Mouse (Mus musculus): ENCODE results near the gene Pacrg. TPM values are rescaled to one million over a fixed set of nuclear protein-coding genes. Genes with fewer than 3 reads are reported as not detected.

Gene Pacrg
- polyA plus RNA-seq, 1 experiment from 2014 or later: 2.1 TPM

GRCm38 (mm10) chr17:10374316-10374715, 465.8 kb downstream of the Pacrg start:
- H3K4me2 ChIP-seq: no peak overlapping the region
- no peak overlapping the region for H3K27ac ChIP-seq
- no peak for ATAC-seq (ENCODE audit: insufficient number of reproducible peaks, insufficient read depth, low FRiP score, low TSS enrichment, low read depth)
- 40% methylated on average over 7 of the region's 7 CpGs for WGBS
- H3K4me3 ChIP-seq: no peak overlapping the region
- peaks cover 21% of the 10 kb centered on the region for H3K4me1 ChIP-seq
- H3K9me3 ChIP-seq: no peaks in the 10 kb centered on the region
- no peaks in the 10 kb centered on the region for H3K36me3 ChIP-seq
- no peaks in the 10 kb centered on the region for H3K27me3 ChIP-seq
- no peak overlapping the region for H3K9ac ChIP-seq

GRCm38 (mm10) chr17:10373727-10374126, 466.4 kb downstream of the Pacrg start:
- H3K4me3 ChIP-seq: no peak overlapping the region
- 38% methylated on average over 3 of the region's 3 CpGs for WGBS
- ATAC-seq (ENCODE audit: insufficient number of reproducible peaks, insufficient read depth, low FRiP score, low TSS enrichment, low read depth): no peak
- H3K36me3 ChIP-seq: no peaks in the 10 kb centered on the region
- H3K9me3 ChIP-seq: no peaks in the 10 kb centered on the region
- no peak overlapping the region for H3K27ac ChIP-seq
- peaks cover 21% of the 10 kb centered on the region for H3K4me1 ChIP-seq
- no peak overlapping the region for H3K9ac ChIP-seq
- no peak overlapping the region for H3K4me2 ChIP-seq
- no peaks in the 10 kb centered on the region for H3K27me3 ChIP-seq

- no peaks in the 10 kb centered on the region for H3K27me3 ChIP-seq
- H3K4me3 ChIP-seq: no peak overlapping the region
- WGBS: 48% methylated on average over 18 of the region's 18 CpGs
- H3K4me1 ChIP-seq: peaks cover 32% of the 10 kb centered on the region
- no peaks in the 10 kb centered on the region for H3K36me3 ChIP-seq
- no peak for ATAC-seq (ENCODE audit: insufficient number of reproducible peaks, insufficient read depth, low FRiP score, low TSS enrichment, low read depth)
- no peak overlapping the region for H3K27ac ChIP-seq
- no peak overlapping the region for H3K9ac ChIP-seq
- no peak overlapping the region for H3K4me2 ChIP-seq
- H3K9me3 ChIP-seq: no peaks in the 10 kb centered on the region
These were observed 467.9 kb downstream of the Pacrg start for GRCm38 (mm10) chr17:10372001-10372785.

- no peak for ATAC-seq (ENCODE audit: insufficient number of reproducible peaks, insufficient read depth, low FRiP score, low TSS enrichment, low read depth)
- Histone ChIP-seq H3K27ac (no peak overlapping the region), H3K4me2 (no peak overlapping the region), H3K4me1 (peaks cover 32% of the 10 kb centered on the region), H3K27me3 (no peaks in the 10 kb centered on the region), H3K36me3 (no peaks in the 10 kb centered on the region), H3K9ac (no peak overlapping the region), H3K4me3 (no peak overlapping the region), H3K9me3 (no peaks in the 10 kb centered on the region)
- 50% methylated on average over 8 of the region's 8 CpGs for WGBS
These were observed 468.6 kb downstream of the Pacrg start for GRCm38 (mm10) chr17:10371472-10371871.

GRCm38 (mm10) chr17:10370660-10371130, 469.4 kb downstream of the Pacrg start:
- Histone ChIP-seq H3K27me3 (no peaks in the 10 kb centered on the region), H3K9me3 (no peaks in the 10 kb centered on the region), H3K4me1 (peaks cover 32% of the 10 kb centered on the region), H3K4me3 (no peak overlapping the region), H3K27ac (no peak overlapping the region), H3K36me3 (no peaks in the 10 kb centered on the region), H3K4me2 (no peak overlapping the region), H3K9ac (no peak overlapping the region)
- no peak for ATAC-seq (ENCODE audit: insufficient number of reproducible peaks, insufficient read depth, low FRiP score, low TSS enrichment, low read depth)
- 57% methylated on average over 8 of the region's 8 CpGs for WGBS

GRCm38 (mm10) chr17:10369961-10370659, 470.0 kb downstream of the Pacrg start:
- WGBS: 83% methylated on average over 13 of the region's 13 CpGs
- Histone ChIP-seq H3K27ac (no peak overlapping the region), H3K4me1 (peaks cover 32% of the 10 kb centered on the region)

GRCm38 (mm10) chr17:10367044-10367443, 473.1 kb downstream of the Pacrg start:
- Histone ChIP-seq H3K9me3 (no peaks in the 10 kb centered on the region), H3K4me1 (peaks cover 17% of the 10 kb centered on the region; the same call in 1 of the 2 replicates), H3K27me3 (no peaks in the 10 kb centered on the region), H3K4me2 (no peak overlapping the region), H3K4me3 (no peak overlapping the region), H3K27ac (no peak overlapping the region), H3K36me3 (no peaks in the 10 kb centered on the region), H3K9ac (no peak overlapping the region)
- peak; percentile 64; the same call in 1 of the 2 replicates for ATAC-seq (ENCODE audit: insufficient number of reproducible peaks, insufficient read depth, low FRiP score, low TSS enrichment, low read depth)
- WGBS: 64% methylated on average over 5 of the region's 5 CpGs

More at GRCm38 (mm10) chr17:10369961-10370659, 470.0 kb downstream of the Pacrg start:
- no peak overlapping the region for H3K4me2 ChIP-seq
- no peak overlapping the region for H3K4me3 ChIP-seq
- no peak for ATAC-seq (ENCODE audit: insufficient number of reproducible peaks, insufficient read depth, low FRiP score, low TSS enrichment, low read depth)
- no peak overlapping the region for H3K9ac ChIP-seq
- H3K36me3 ChIP-seq: no peaks in the 10 kb centered on the region
- H3K9me3 ChIP-seq: no peaks in the 10 kb centered on the region
- H3K27me3 ChIP-seq: no peaks in the 10 kb centered on the region

- 87% methylated on average over 4 of the region's 4 CpGs for WGBS
- no peak overlapping the region for H3K27ac ChIP-seq
These were observed 473.5 kb downstream of the Pacrg start for GRCm38 (mm10) chr17:10366577-10366976.

GRCm38 (mm10) chr17:10365501-10366482, 474.3 kb downstream of the Pacrg start:
- WGBS: 62% methylated on average over 13 of the region's 13 CpGs
- no peak overlapping the region for H3K4me2 ChIP-seq
- no peak for ATAC-seq (ENCODE audit: insufficient number of reproducible peaks, insufficient read depth, low FRiP score, low TSS enrichment, low read depth)

More at GRCm38 (mm10) chr17:10366577-10366976, 473.5 kb downstream of the Pacrg start:
- Histone ChIP-seq H3K36me3 (no peaks in the 10 kb centered on the region), H3K27me3 (no peaks in the 10 kb centered on the region), H3K4me2 (no peak overlapping the region), H3K4me1 (peaks cover 17% of the 10 kb centered on the region; the same call in 1 of the 2 replicates), H3K4me3 (no peak overlapping the region), H3K9ac (no peak overlapping the region), H3K9me3 (no peaks in the 10 kb centered on the region)
- no peak for ATAC-seq (ENCODE audit: insufficient number of reproducible peaks, insufficient read depth, low FRiP score, low TSS enrichment, low read depth)

GRCm38 (mm10) chr17:10363151-10363550, 477.0 kb downstream of the Pacrg start:
- WGBS: 82% methylated on average over 3 of the region's 3 CpGs
- H3K4me3 ChIP-seq: no peak overlapping the region
- no peaks in the 10 kb centered on the region for H3K36me3 ChIP-seq
- no peak for ATAC-seq (ENCODE audit: insufficient number of reproducible peaks, insufficient read depth, low FRiP score, low TSS enrichment, low read depth)
- H3K4me2 ChIP-seq: no peak overlapping the region
- 0 out of 2 replicates have a peak, but pooled peaks cover 6% of the 10 kb centered on the region for H3K4me1 ChIP-seq
- no peak overlapping the region for H3K9ac ChIP-seq
- no peaks in the 10 kb centered on the region for H3K27me3 ChIP-seq
- H3K27ac ChIP-seq: no peak overlapping the region
- H3K9me3 ChIP-seq: no peaks in the 10 kb centered on the region

More at GRCm38 (mm10) chr17:10365501-10366482, 474.3 kb downstream of the Pacrg start:
- H3K9me3 ChIP-seq: no peaks in the 10 kb centered on the region
- H3K27me3 ChIP-seq: no peaks in the 10 kb centered on the region
- H3K9ac ChIP-seq: no peak overlapping the region
- no peak overlapping the region for H3K27ac ChIP-seq
- H3K4me1 ChIP-seq: peaks cover 14% of the 10 kb centered on the region; the same call in 1 of the 2 replicates
- no peak overlapping the region for H3K4me3 ChIP-seq
- no peaks in the 10 kb centered on the region for H3K36me3 ChIP-seq

GRCm38 (mm10) chr17:10361882-10362291, 478.2 kb downstream of the Pacrg start:
- Histone ChIP-seq H3K4me1 (no peaks in the 10 kb centered on the region), H3K27me3 (no peaks in the 10 kb centered on the region), H3K9me3 (no peaks in the 10 kb centered on the region), H3K27ac (no peak overlapping the region), H3K4me3 (no peak overlapping the region), H3K9ac (no peak overlapping the region), H3K4me2 (no peak overlapping the region), H3K36me3 (no peaks in the 10 kb centered on the region)
- ATAC-seq (ENCODE audit: insufficient number of reproducible peaks, insufficient read depth, low FRiP score, low TSS enrichment, low read depth): no peak
- WGBS: 90% methylated on average over 7 of the region's 7 CpGs

Measured in embryonic facial prominence, embryonic 13.5 days (tissue).